Mouse (Mus musculus) adrenal gland, postnatal 0 days (tissue): ENCODE results near the gene Ppp2r3a. TPM values are rescaled to one million over a fixed set of nuclear protein-coding genes. Genes with fewer than 3 reads are reported as not detected.

Experiments
- polyA plus RNA-seq: library from polyadenylated mRNA; unstranded; fragments of >200 nt; fragmentation: Nextera tagmentation; extraction: Ambion mirVana; gene quantifications from 2 replicates; pipeline ENCODE4 v1.2.1, GENCODE M21; 2015

Gene Ppp2r3a
- 5.7 and 8.0 TPM in 2 replicates for polyA plus RNA-seq

GRCm38 (mm10) chr9:101251644-101252337 lies at the start of gene Ppp2r3a:
Gene Ppp2r3a, minus strand, starts transcription at chr9:101251795.

GRCm38 (mm10) chr9:101073987-101074331 lies 177.6 kb downstream of the Ppp2r3a start, which contains the start of gene Msl2:
Gene Msl2, plus strand, starts transcription at chr9:101074101.

Other genes starting within 250 kb of the Ppp2r3a start
- gene Pccb, start 216.9 kb downstream of the Ppp2r3a start, polyA plus RNA-seq, result 25.5 and 44.6 TPM in 2 replicates
- 3.2 and 4.1 TPM in 2 replicates for gene Msl2, start 177.7 kb downstream of the Ppp2r3a start, polyA plus RNA-seq